Mouse (Mus musculus): Measurements from ENCODE around the gene Skor1. TPM values are rescaled to one million over a fixed set of nuclear protein-coding genes. Genes with fewer than 3 reads are reported as not detected.

The Skor1 gene
- 0.02 and 0.07 TPM in 2 replicates for polyA plus RNA-seq (2012; rRNA removed)

DNA sequence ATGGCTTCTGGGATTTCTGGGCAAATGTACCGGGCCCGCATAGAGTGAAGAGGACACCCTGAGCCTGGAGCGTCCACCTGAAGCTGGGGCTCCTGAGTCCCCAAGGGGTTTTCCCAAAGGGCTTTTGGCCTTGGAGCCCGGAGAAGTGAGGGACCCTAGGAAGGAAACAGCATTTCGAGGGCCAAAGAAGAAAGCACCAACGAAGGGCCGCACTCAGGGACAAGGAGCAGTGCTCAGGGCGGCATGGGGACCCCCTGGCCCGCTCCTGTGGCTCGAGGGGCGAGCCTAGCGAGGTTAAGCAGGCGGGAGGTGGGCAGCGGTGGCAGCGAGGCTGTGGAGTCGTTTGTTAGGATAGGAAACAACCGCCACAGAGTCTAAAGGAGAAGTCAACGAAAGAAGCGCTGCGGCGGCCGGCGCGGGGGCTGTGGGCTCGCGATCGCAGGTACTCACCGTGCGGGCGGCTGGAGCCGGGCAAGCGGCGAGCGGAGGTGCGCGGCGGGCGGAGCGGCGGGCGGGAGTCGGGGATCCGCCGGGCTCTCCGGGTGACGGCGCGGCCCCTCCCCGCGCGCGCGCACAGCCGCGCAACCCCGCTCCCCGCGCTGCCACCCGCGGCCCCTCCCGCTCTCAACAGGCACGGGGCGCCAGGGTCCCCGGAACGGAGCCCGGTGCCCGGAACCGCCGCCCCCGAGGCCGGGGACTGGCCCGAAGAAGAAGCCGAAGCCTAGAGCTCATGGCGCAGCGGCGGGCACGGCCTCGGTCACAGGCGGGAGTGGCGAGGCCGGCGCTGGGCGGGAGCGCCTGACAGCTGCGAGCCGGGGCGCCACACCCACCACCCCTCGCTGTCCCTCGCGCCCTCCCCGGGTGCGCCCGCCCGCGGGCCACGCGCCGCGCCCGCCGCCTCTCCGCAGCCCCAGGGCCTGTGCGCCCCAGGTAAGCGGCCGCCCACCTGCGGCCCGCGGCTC, at the start of gene Skor1:
Gene Skor1 (minus strand): TSS at position 552 of the 962 bp plus-strand sequence.
- Histone ChIP-seq H3K4me3 (replicated peaks; ENCODE audit: extremely low read depth, low read depth, low read length) (no peak within 1 kb of the TSS), H3K4me1 (ENCODE audit: control insufficient read depth, insufficient read depth, low read length) (peaks cover 4% of the 10 kb centered on the region; the same call in 1 of the 2 replicates)
- WGBS: 1% methylated on average over 85 of the region's 108 CpGs
- TF ChIP-seq CTCF (IDR thresholded peaks at IDR 0.05; ENCODE audit: insufficient read depth, low read length): no peak
- no peak for TF ChIP-seq POLR2A (IDR thresholded peaks at IDR 0.05; ENCODE audit: borderline replicate concordance, extremely low read depth, low read depth, low read length)
- DNase-seq: no peak

DNA sequence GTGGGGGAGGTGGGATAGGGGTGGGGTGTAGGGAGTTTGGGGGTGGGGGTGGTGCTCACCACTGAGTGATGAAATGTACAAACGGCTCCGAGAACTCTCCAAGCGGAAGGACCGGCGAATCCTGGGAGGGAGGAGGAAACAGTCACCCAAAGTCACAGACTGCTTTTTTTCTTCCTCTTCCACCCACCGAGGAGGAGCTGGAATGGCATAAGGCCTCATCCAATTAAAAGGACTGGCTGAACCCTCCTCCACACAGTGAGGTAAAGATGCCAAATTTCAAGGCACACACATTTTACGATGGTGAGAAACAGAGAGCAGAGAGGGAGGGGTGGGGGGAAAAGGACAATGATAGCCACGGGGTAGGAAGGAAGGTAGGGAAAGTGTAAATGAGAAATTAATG, 48.5 kb upstream of the Skor1 start:
- no peak for TF ChIP-seq POLR2A (IDR thresholded peaks at IDR 0.05; ENCODE audit: borderline replicate concordance, extremely low read depth, low read depth, low read length)
- no peak for TF ChIP-seq CTCF (IDR thresholded peaks at IDR 0.05; ENCODE audit: insufficient read depth, low read length)
- DNase-seq: no peak
- WGBS: 35% methylated on average over 8 of the region's 8 CpGs
- Histone ChIP-seq H3K4me3 (replicated peaks; ENCODE audit: extremely low read depth, low read depth, low read length) (no peak overlapping the region), H3K4me1 (ENCODE audit: control insufficient read depth, insufficient read depth, low read length) (no peaks in the 10 kb centered on the region; the same call in 1 of the 2 replicates)

DNA sequence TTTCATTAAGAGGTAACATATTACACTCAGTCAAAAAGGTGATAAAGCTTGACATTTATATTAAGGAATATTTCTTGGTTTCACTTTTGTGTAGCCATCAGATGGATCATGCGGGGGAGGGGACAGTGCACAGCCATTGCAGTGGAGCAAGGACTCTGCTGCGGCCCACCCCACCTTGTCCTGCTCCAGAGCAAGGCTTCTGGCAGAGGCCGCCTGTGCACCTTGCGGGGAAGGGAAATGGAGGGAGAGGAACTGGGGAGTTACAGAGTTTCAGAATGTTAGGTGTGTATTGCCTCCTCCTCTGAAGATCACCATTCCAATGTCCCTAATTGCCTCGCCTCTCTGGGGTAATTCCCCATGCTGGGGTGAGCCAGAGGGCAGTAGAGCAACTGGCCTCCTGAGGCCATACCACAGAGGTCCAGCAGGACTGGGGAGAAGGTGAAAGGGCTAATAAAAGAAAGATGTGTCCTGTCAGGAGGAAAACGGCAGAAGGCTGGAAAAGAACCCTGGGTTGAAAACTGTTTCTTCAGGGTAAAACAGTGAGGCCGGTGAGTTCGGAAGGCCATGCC, 47.4 kb upstream of the Skor1 start:
- DNase-seq: no peak
- 73% methylated on average over 8 of the region's 8 CpGs for WGBS
- H3K4me3 ChIP-seq (replicated peaks; ENCODE audit: extremely low read depth, low read depth, low read length): no peak overlapping the region
- TF ChIP-seq CTCF (IDR thresholded peaks at IDR 0.05; ENCODE audit: insufficient read depth, low read length) (no peak), POLR2A (IDR thresholded peaks at IDR 0.05; ENCODE audit: borderline replicate concordance, extremely low read depth, low read depth, low read length) (no peak)
- no peaks in the 10 kb centered on the region; the same call in 1 of the 2 replicates for H3K4me1 ChIP-seq (ENCODE audit: control insufficient read depth, insufficient read depth, low read length)

DNA sequence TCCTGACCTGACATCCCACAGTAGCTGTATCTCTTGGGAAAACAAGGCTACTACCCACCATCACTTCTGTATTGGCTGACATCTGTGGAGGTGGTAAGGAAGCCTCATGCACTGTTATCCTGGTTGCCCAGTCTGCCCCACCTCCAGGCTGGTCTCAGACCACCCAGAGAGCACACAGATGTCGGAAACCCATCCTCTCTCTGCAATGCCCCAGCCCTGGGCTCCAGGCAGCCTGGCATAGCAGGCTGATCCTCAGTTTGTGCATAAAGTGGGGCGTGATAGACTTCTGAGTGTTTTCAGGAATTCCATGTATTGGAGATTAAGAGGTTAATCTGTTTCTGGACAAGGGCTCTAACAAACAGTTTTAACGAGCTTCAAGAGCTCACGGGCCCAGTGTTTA, 46.8 kb upstream of the Skor1 start:
- no peak for TF ChIP-seq CTCF (IDR thresholded peaks at IDR 0.05; ENCODE audit: insufficient read depth, low read length)
- no peak for TF ChIP-seq POLR2A (IDR thresholded peaks at IDR 0.05; ENCODE audit: borderline replicate concordance, extremely low read depth, low read depth, low read length)
- Histone ChIP-seq H3K4me3 (replicated peaks; ENCODE audit: extremely low read depth, low read depth, low read length) (no peak overlapping the region), H3K4me1 (ENCODE audit: control insufficient read depth, insufficient read depth, low read length) (no peaks in the 10 kb centered on the region; the same call in 1 of the 2 replicates)
- DNase-seq: no peak
- WGBS: 67% methylated on average over 4 of the region's 4 CpGs

DNA sequence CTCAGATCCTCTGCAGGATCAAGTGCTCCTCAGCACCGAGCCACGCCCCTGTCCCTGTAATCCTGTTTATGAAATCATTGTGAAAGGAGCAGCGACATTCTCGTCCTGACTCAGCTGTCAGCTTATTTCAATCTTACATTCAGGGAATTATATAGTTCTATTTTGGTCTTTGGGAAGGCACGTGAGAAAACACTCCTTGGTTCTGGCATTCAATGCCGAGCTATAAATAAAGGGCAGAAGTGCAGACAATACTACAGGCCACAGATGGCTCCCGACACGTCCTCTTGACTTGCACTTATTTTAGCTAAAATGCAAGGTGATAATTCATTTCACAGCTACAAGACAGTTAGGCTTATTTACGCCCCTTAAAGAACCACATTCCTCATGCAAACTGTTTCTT, 46.0 kb upstream of the Skor1 start:
- TF ChIP-seq POLR2A (IDR thresholded peaks at IDR 0.05; ENCODE audit: borderline replicate concordance, extremely low read depth, low read depth, low read length) (no peak), CTCF (IDR thresholded peaks at IDR 0.05; ENCODE audit: insufficient read depth, low read length) (no peak)
- Histone ChIP-seq H3K4me1 (ENCODE audit: control insufficient read depth, insufficient read depth, low read length) (no peaks in the 10 kb centered on the region; the same call in 1 of the 2 replicates), H3K4me3 (replicated peaks; ENCODE audit: extremely low read depth, low read depth, low read length) (no peak overlapping the region)
- 76% methylated on average over 9 of the region's 9 CpGs for WGBS
- no peak for DNase-seq

DNA sequence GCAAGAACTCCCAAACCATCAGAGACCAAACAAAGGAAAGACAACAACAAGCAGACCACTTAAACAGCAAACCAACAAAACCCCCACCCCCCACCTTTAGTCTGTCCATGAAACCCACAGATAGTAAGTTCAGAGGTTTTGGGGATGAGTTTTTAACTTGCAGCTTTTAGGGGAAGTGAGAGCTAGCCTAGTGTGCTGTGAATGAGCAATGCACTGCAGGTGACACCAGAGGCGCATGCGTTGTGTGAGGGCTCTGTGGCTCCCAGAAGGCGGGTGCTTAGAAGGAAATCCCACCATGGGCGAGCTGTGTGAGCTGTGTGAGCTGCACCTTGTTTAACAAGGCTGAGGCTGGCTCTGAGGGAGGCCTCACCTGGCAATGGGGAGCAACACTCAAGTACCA, 44.0 kb upstream of the Skor1 start:
- 83% methylated on average over 4 of the region's 4 CpGs for WGBS
- TF ChIP-seq CTCF (IDR thresholded peaks at IDR 0.05; ENCODE audit: insufficient read depth, low read length) (no peak), POLR2A (IDR thresholded peaks at IDR 0.05; ENCODE audit: borderline replicate concordance, extremely low read depth, low read depth, low read length) (no peak)

DNA sequence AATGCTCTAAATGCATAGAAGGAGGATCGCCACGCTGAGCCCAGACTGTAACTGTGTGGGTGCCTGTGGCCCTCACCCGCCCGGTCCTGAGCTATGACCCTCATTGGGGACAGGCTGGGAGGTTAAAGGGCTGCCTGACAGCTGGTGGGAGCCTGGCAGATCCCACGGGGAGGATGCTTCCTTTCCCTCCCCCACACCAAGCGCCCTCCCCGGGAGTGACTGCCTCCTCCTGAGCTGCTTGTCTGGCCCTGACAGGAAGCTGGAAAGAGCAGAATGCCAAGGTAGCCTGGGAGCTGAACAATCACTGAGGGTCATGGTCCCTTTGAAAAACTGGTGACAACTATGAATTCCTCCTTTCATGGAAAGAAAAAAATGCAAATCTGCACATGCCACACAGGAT, 38.5 kb upstream of the Skor1 start:
- Histone ChIP-seq H3K4me3 (replicated peaks; ENCODE audit: extremely low read depth, low read depth, low read length) (no peak overlapping the region), H3K4me1 (ENCODE audit: control insufficient read depth, insufficient read depth, low read length) (no peaks in the 10 kb centered on the region; the same call in 1 of the 2 replicates)
- DNase-seq: no peak
- TF ChIP-seq CTCF (IDR thresholded peaks at IDR 0.05; ENCODE audit: insufficient read depth, low read length): no peak
- TF ChIP-seq POLR2A (IDR thresholded peaks at IDR 0.05; ENCODE audit: borderline replicate concordance, extremely low read depth, low read depth, low read length): no peak
- WGBS: 48% methylated on average over 7 of the region's 7 CpGs

More for the DNA sequence above, 44.0 kb upstream of the Skor1 start:
- no peak for DNase-seq
- Histone ChIP-seq H3K4me3 (replicated peaks; ENCODE audit: extremely low read depth, low read depth, low read length) (no peak overlapping the region), H3K4me1 (ENCODE audit: control insufficient read depth, insufficient read depth, low read length) (no peaks in the 10 kb centered on the region; the same call in 1 of the 2 replicates)

DNA sequence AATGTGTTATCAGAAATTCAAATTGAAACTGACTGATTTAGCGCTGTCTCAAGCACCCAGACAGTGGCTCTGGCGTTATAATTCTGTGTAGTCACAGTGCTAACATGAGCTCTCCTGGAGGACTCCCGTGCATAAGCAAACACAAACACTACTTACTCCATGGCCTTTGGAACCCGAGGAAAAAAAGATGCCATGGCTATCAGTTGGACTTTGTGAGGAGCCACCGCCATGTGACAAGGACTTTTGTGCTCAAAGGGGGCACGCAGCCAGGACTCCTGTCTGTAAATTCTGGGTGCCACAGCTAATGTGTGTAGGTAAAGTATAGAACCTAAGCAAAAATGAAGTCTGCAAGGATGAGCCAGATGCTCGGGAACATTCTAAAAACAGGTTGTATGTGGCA, 36.5 kb upstream of the Skor1 start:
- Histone ChIP-seq H3K4me1 (ENCODE audit: control insufficient read depth, insufficient read depth, low read length) (no peaks in the 10 kb centered on the region; the same call in 1 of the 2 replicates), H3K4me3 (replicated peaks; ENCODE audit: extremely low read depth, low read depth, low read length) (no peak overlapping the region)
- 78% methylated on average over 7 of the region's 7 CpGs for WGBS
- TF ChIP-seq CTCF (IDR thresholded peaks at IDR 0.05; ENCODE audit: insufficient read depth, low read length) (no peak), POLR2A (IDR thresholded peaks at IDR 0.05; ENCODE audit: borderline replicate concordance, extremely low read depth, low read depth, low read length) (no peak)
- no peak for DNase-seq

DNA sequence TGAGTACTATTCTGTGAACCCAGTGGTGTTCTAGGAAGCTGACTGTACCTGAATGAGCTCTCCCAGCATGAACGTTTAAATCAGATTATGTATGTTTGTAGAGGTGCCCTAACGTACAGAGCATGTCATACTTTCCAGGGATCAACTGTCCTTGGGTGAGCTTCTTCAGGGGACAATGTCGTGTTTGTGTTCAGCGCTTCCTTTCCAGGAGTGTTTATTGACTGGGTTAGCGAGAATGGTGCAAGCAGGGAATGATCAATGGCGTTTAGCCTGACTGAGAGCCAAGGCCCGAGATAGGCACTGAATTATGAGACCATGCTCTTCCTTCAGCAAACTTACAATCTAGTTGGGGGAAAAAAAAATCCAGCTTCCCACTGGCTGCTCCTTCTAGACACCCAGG, 35.1 kb upstream of the Skor1 start:
- TF ChIP-seq POLR2A (IDR thresholded peaks at IDR 0.05; ENCODE audit: borderline replicate concordance, extremely low read depth, low read depth, low read length) (no peak), CTCF (IDR thresholded peaks at IDR 0.05; ENCODE audit: insufficient read depth, low read length) (no peak)
- Histone ChIP-seq H3K4me1 (ENCODE audit: control insufficient read depth, insufficient read depth, low read length) (no peaks in the 10 kb centered on the region; the same call in 1 of the 2 replicates), H3K4me3 (replicated peaks; ENCODE audit: extremely low read depth, low read depth, low read length) (no peak overlapping the region)
- DNase-seq: no peak
- WGBS: 56% methylated on average over 7 of the region's 7 CpGs
